Mouse (Mus musculus): ENCODE data around the gene Tmem178b. TPM values are rescaled to one million over a fixed set of nuclear protein-coding genes. Genes with fewer than 3 reads are reported as not detected.

The Tmem178b gene
- total RNA-seq, 2 experiments from 2014 or later = 0.52 to 0.55 TPM

GRCm38 (mm10) chr6:40235793-40236470 lies 362.9 kb downstream of the Tmem178b start:
- intact Hi-C loops (cut with DNase I) = loop anchor here (1.0 kb wide), 2 partner anchors 68 to 157 kb away; no protein-coding TSS in a partner anchor
- peak; percentile 72 to 86 for DNase-seq

- peak; percentile 19 to 47 for DNase-seq
- intact Hi-C loops (cut with DNase I) = loop anchor here (1.0 kb wide), 2 partner anchors 67 to 156 kb away; no protein-coding TSS in a partner anchor
Observed at GRCm38 (mm10) chr6:40236841-40237765, 364.0 kb downstream of the Tmem178b start.

- DNase-seq = no peak
- intact Hi-C loops (cut with DNase I) = no loop called here
Observed at GRCm38 (mm10) chr6:40238857-40239256, 365.8 kb downstream of the Tmem178b start.

- DNase-seq = no peak
- intact Hi-C loops (cut with DNase I) = no loop called here
Observed at GRCm38 (mm10) chr6:40240671-40241070, 367.6 kb downstream of the Tmem178b start.

GRCm38 (mm10) chr6:40247398-40247946 lies 374.4 kb downstream of the Tmem178b start:
- DNase-seq = no peak
- intact Hi-C loops (cut with DNase I) = no loop called here

- DNase-seq = no peak
- intact Hi-C loops (cut with DNase I) = no loop called here
Observed at GRCm38 (mm10) chr6:40249939-40250338, 376.9 kb downstream of the Tmem178b start.

- intact Hi-C loops (cut with DNase I) = no loop called here
- no peak for DNase-seq
Observed at GRCm38 (mm10) chr6:40263687-40264086, 390.6 kb downstream of the Tmem178b start.

GRCm38 (mm10) chr6:40300707-40301106 lies 427.6 kb downstream of the Tmem178b start:
- intact Hi-C loops (cut with DNase I) = no loop called here
- no peak for DNase-seq

- DNase-seq = peak; percentile 40 to 52
- intact Hi-C loops (cut with DNase I) = no loop called here
Observed at GRCm38 (mm10) chr6:40303379-40303778, 430.3 kb downstream of the Tmem178b start.

Other genes starting within 250 kb of the Tmem178b start
- 10 to 100 TPM; 19.7 to 24.6 TPM for gene Braf, start 147.8 kb upstream of the Tmem178b start, total RNA-seq (2021)
- gene Mrps33, start 62.3 kb upstream of the Tmem178b start, total RNA-seq (2021) = 10 to 100 TPM; 88.1 to 88.4 TPM

Data from heart, postnatal 10 days (tissue).